Mouse (Mus musculus): ENCODE measurements around the gene Olfr1197. TPM values are rescaled to one million over a fixed set of nuclear protein-coding genes. Genes with fewer than 3 reads are reported as not detected.

Olfr1197 gene
- polyA plus RNA-seq (2015; fragmentation: Nextera tagmentation; extraction: Ambion mirVana), result not detected in 2 replicates

GRCm38 (mm10) chr2:88732266-88732665, at the start of gene Olfr1197:
Gene Olfr1197, minus strand, starts transcription at chr2:88732366.
- ATAC-seq, result no peak
- 90% methylated on average over 1 of the region's 1 CpGs for WGBS
- no peak within 1 kb of the TSS for H3K4me2 ChIP-seq (ENCODE audit: low read length)

GRCm38 (mm10) chr2:88770388-88770787, 38.2 kb upstream of the Olfr1197 start, which contains the start of gene Olfr1200:
Gene Olfr1200, minus strand, starts transcription at chr2:88770488.
- H3K36me3 ChIP-seq (ENCODE audit: control insufficient read depth, insufficient read depth, low read length), result no peaks in the 10 kb centered on the region
- H3K4me3 ChIP-seq (ENCODE audit: low read depth, low read length), result no peak within 1 kb of the TSS
- 89% methylated on average over 2 of the region's 2 CpGs for WGBS
- H3K9ac ChIP-seq (ENCODE audit: low read depth, low read length), result no peak within 1 kb of the TSS
- H3K27me3 ChIP-seq (ENCODE audit: control insufficient read depth, insufficient read depth, low read depth, low read length), result no peaks in the 10 kb centered on the region
- H3K27ac ChIP-seq (ENCODE audit: low read length), result no peak within 1 kb of the TSS
- ATAC-seq, result no peak
- no peaks in the 10 kb centered on the region for H3K9me3 ChIP-seq (replicated peaks; ENCODE audit: control insufficient read depth, low read length, poor library complexity, severe bottlenecking)
- H3K4me1 ChIP-seq (ENCODE audit: control insufficient read depth, insufficient read depth, low read length), result no peaks in the 10 kb centered on the region
- H3K4me2 ChIP-seq (ENCODE audit: low read length), result no peak within 1 kb of the TSS

More at GRCm38 (mm10) chr2:88732266-88732665, at the start of gene Olfr1197:
- no peaks in the 10 kb centered on the region for H3K9me3 ChIP-seq (replicated peaks; ENCODE audit: control insufficient read depth, low read length, poor library complexity, severe bottlenecking)
- H3K27ac ChIP-seq (ENCODE audit: low read length), result no peak within 1 kb of the TSS
- no peaks in the 10 kb centered on the region for H3K36me3 ChIP-seq (ENCODE audit: control insufficient read depth, insufficient read depth, low read length)
- H3K4me3 ChIP-seq (ENCODE audit: low read depth, low read length), result no peak within 1 kb of the TSS
- H3K9ac ChIP-seq (ENCODE audit: low read depth, low read length), result no peak within 1 kb of the TSS
- no peaks in the 10 kb centered on the region for H3K27me3 ChIP-seq (ENCODE audit: control insufficient read depth, insufficient read depth, low read depth, low read length)
- no peaks in the 10 kb centered on the region for H3K4me1 ChIP-seq (ENCODE audit: control insufficient read depth, insufficient read depth, low read length)

GRCm38 (mm10) chr2:88760369-88760768, 28.2 kb upstream of the Olfr1197 start, which contains the start of gene Olfr1199:
Gene Olfr1199, minus strand, starts transcription at chr2:88760469.
- Histone ChIP-seq H3K4me3 (ENCODE audit: low read depth, low read length) (no peak within 1 kb of the TSS), H3K4me2 (ENCODE audit: low read length) (no peak within 1 kb of the TSS), H3K27me3 (ENCODE audit: control insufficient read depth, insufficient read depth, low read depth, low read length) (no peaks in the 10 kb centered on the region), H3K9me3 (replicated peaks; ENCODE audit: control insufficient read depth, low read length, poor library complexity, severe bottlenecking) (no peaks in the 10 kb centered on the region), H3K36me3 (ENCODE audit: control insufficient read depth, insufficient read depth, low read length) (no peaks in the 10 kb centered on the region), H3K9ac (ENCODE audit: low read depth, low read length) (no peak within 1 kb of the TSS), H3K4me1 (ENCODE audit: control insufficient read depth, insufficient read depth, low read length) (no peaks in the 10 kb centered on the region), H3K27ac (ENCODE audit: low read length) (no peak within 1 kb of the TSS)
- no peak for ATAC-seq
- WGBS, result 94% methylated on average over 2 of the region's 2 CpGs

GRCm38 (mm10) chr2:88751270-88751669, 19.1 kb upstream of the Olfr1197 start, which contains the start of gene Olfr1198:
Gene Olfr1198, minus strand, starts transcription at chr2:88751370.
- H3K36me3 ChIP-seq (ENCODE audit: control insufficient read depth, insufficient read depth, low read length), result no peaks in the 10 kb centered on the region
- H3K27ac ChIP-seq (ENCODE audit: low read length), result no peak within 1 kb of the TSS
- no peak within 1 kb of the TSS for H3K4me3 ChIP-seq (ENCODE audit: low read depth, low read length)
- 83% methylated on average over 2 of the region's 2 CpGs for WGBS
- H3K9me3 ChIP-seq (replicated peaks; ENCODE audit: control insufficient read depth, low read length, poor library complexity, severe bottlenecking), result no peaks in the 10 kb centered on the region
- H3K4me1 ChIP-seq (ENCODE audit: control insufficient read depth, insufficient read depth, low read length), result no peaks in the 10 kb centered on the region
- no peak for ATAC-seq
- H3K4me2 ChIP-seq (ENCODE audit: low read length), result no peak within 1 kb of the TSS
- no peaks in the 10 kb centered on the region for H3K27me3 ChIP-seq (ENCODE audit: control insufficient read depth, insufficient read depth, low read depth, low read length)
- H3K9ac ChIP-seq (ENCODE audit: low read depth, low read length), result no peak within 1 kb of the TSS

GRCm38 (mm10) chr2:88743379-88743778, 11.2 kb upstream of the Olfr1197 start:
- Histone ChIP-seq H3K36me3 (ENCODE audit: control insufficient read depth, insufficient read depth, low read length) (no peaks in the 10 kb centered on the region), H3K27me3 (ENCODE audit: control insufficient read depth, insufficient read depth, low read depth, low read length) (no peaks in the 10 kb centered on the region), H3K9ac (ENCODE audit: low read depth, low read length) (no peak overlapping the region), H3K4me1 (ENCODE audit: control insufficient read depth, insufficient read depth, low read length) (no peaks in the 10 kb centered on the region), H3K4me3 (ENCODE audit: low read depth, low read length) (no peak overlapping the region), H3K9me3 (replicated peaks; ENCODE audit: control insufficient read depth, low read length, poor library complexity, severe bottlenecking) (no peaks in the 10 kb centered on the region), H3K27ac (ENCODE audit: low read length) (no peak overlapping the region), H3K4me2 (ENCODE audit: low read length) (no peak overlapping the region)
- no peak for ATAC-seq
- 59% methylated on average over 3 of the region's 3 CpGs for WGBS

- WGBS, result 91% methylated on average over 2 of the region's 2 CpGs
These were observed 27.7 kb downstream of the Olfr1197 start, which contains the start of gene Olfr1196 for GRCm38 (mm10) chr2:88704497-88704896. Gene Olfr1196, minus strand, starts transcription at chr2:88704597.

GRCm38 (mm10) chr2:88689087-88689486, 43.1 kb downstream of the Olfr1197 start, which contains the start of gene Olfr1195:
Gene Olfr1195, minus strand, starts transcription at chr2:88689187.
- no peak for ATAC-seq
- no peak within 1 kb of the TSS for H3K4me2 ChIP-seq (ENCODE audit: low read length)

More at GRCm38 (mm10) chr2:88704497-88704896, 27.7 kb downstream of the Olfr1197 start, which contains the start of gene Olfr1196:
- Histone ChIP-seq H3K36me3 (ENCODE audit: control insufficient read depth, insufficient read depth, low read length) (no peaks in the 10 kb centered on the region), H3K27me3 (ENCODE audit: control insufficient read depth, insufficient read depth, low read depth, low read length) (no peaks in the 10 kb centered on the region), H3K27ac (ENCODE audit: low read length) (no peak within 1 kb of the TSS), H3K4me3 (ENCODE audit: low read depth, low read length) (no peak within 1 kb of the TSS), H3K9me3 (replicated peaks; ENCODE audit: control insufficient read depth, low read length, poor library complexity, severe bottlenecking) (no peaks in the 10 kb centered on the region), H3K4me1 (ENCODE audit: control insufficient read depth, insufficient read depth, low read length) (no peaks in the 10 kb centered on the region), H3K9ac (ENCODE audit: low read depth, low read length) (no peak within 1 kb of the TSS), H3K4me2 (ENCODE audit: low read length) (no peak within 1 kb of the TSS)
- no peak for ATAC-seq

More at GRCm38 (mm10) chr2:88689087-88689486, 43.1 kb downstream of the Olfr1197 start, which contains the start of gene Olfr1195:
- no peaks in the 10 kb centered on the region for H3K4me1 ChIP-seq (ENCODE audit: control insufficient read depth, insufficient read depth, low read length)
- no peaks in the 10 kb centered on the region for H3K36me3 ChIP-seq (ENCODE audit: control insufficient read depth, insufficient read depth, low read length)
- H3K27me3 ChIP-seq (ENCODE audit: control insufficient read depth, insufficient read depth, low read depth, low read length), result no peaks in the 10 kb centered on the region
- no peak within 1 kb of the TSS for H3K4me3 ChIP-seq (ENCODE audit: low read depth, low read length)
- no peak within 1 kb of the TSS for H3K9ac ChIP-seq (ENCODE audit: low read depth, low read length)
- no peaks in the 10 kb centered on the region for H3K9me3 ChIP-seq (replicated peaks; ENCODE audit: control insufficient read depth, low read length, poor library complexity, severe bottlenecking)
- no peak within 1 kb of the TSS for H3K27ac ChIP-seq (ENCODE audit: low read length)

Other genes with a start within 250 kb of the Olfr1197 start
- not detected in 2 replicates for gene Olfr1184, start 248.8 kb downstream of the Olfr1197 start, polyA plus RNA-seq (2015; fragmentation: Nextera tagmentation; extraction: Ambion mirVana)
- not detected in 2 replicates for gene Olfr1185-ps1, start 239.0 kb downstream of the Olfr1197 start, polyA plus RNA-seq (2015; fragmentation: Nextera tagmentation; extraction: Ambion mirVana)
- gene Olfr1186, start 213.8 kb downstream of the Olfr1197 start, polyA plus RNA-seq (2015; fragmentation: Nextera tagmentation; extraction: Ambion mirVana), result not detected in 2 replicates
- not detected in 2 replicates for gene Olfr1188, start 175.4 kb downstream of the Olfr1197 start, polyA plus RNA-seq (2015; fragmentation: Nextera tagmentation; extraction: Ambion mirVana)
- gene Olfr1189, start 145.9 kb downstream of the Olfr1197 start, polyA plus RNA-seq (2015; fragmentation: Nextera tagmentation; extraction: Ambion mirVana), result not detected in 2 replicates
- gene Olfr1191-ps1, start 91.8 kb downstream of the Olfr1197 start, polyA plus RNA-seq (2015; fragmentation: Nextera tagmentation; extraction: Ambion mirVana), result not detected in 2 replicates
- not detected in 2 replicates for gene Olfr1192-ps1, start 83.9 kb downstream of the Olfr1197 start, polyA plus RNA-seq (2015; fragmentation: Nextera tagmentation; extraction: Ambion mirVana)
- gene Olfr1193, start 56.7 kb downstream of the Olfr1197 start, polyA plus RNA-seq (2015; fragmentation: Nextera tagmentation; extraction: Ambion mirVana), result not detected in 2 replicates
- not detected in 2 replicates for gene Olfr1195, start 43.2 kb downstream of the Olfr1197 start, polyA plus RNA-seq (2015; fragmentation: Nextera tagmentation; extraction: Ambion mirVana)
- not detected in 2 replicates for gene Olfr1196, start 27.8 kb downstream of the Olfr1197 start, polyA plus RNA-seq (2015; fragmentation: Nextera tagmentation; extraction: Ambion mirVana)
- gene Olfr1198, start 19.0 kb upstream of the Olfr1197 start, polyA plus RNA-seq (2015; fragmentation: Nextera tagmentation; extraction: Ambion mirVana), result not detected in 2 replicates
- gene Olfr1199, start 28.1 kb upstream of the Olfr1197 start, polyA plus RNA-seq (2015; fragmentation: Nextera tagmentation; extraction: Ambion mirVana), result not detected in 2 replicates
- gene Olfr1200, start 38.1 kb upstream of the Olfr1197 start, polyA plus RNA-seq (2015; fragmentation: Nextera tagmentation; extraction: Ambion mirVana), result not detected in 2 replicates
- gene Olfr1201, start 60.7 kb upstream of the Olfr1197 start, polyA plus RNA-seq (2015; fragmentation: Nextera tagmentation; extraction: Ambion mirVana), result not detected in 2 replicates
- not detected in 2 replicates for gene Olfr1202, start 82.1 kb upstream of the Olfr1197 start, polyA plus RNA-seq (2015; fragmentation: Nextera tagmentation; extraction: Ambion mirVana)
- gene Olfr1205, start 97.4 kb upstream of the Olfr1197 start, polyA plus RNA-seq (2015; fragmentation: Nextera tagmentation; extraction: Ambion mirVana), result not detected in 2 replicates
- not detected in 2 replicates for gene Olfr1204, start 116.9 kb upstream of the Olfr1197 start, polyA plus RNA-seq (2015; fragmentation: Nextera tagmentation; extraction: Ambion mirVana)
- not detected in 2 replicates for gene Olfr1206, start 130.9 kb upstream of the Olfr1197 start, polyA plus RNA-seq (2015; fragmentation: Nextera tagmentation; extraction: Ambion mirVana)
- gene Olfr1208, start 169.9 kb upstream of the Olfr1197 start, polyA plus RNA-seq (2015; fragmentation: Nextera tagmentation; extraction: Ambion mirVana), result not detected in 2 replicates
- not detected in 2 replicates for gene Olfr1209, start 182.8 kb upstream of the Olfr1197 start, polyA plus RNA-seq (2015; fragmentation: Nextera tagmentation; extraction: Ambion mirVana)
- gene Olfr1211, start 205.7 kb upstream of the Olfr1197 start, polyA plus RNA-seq (2015; fragmentation: Nextera tagmentation; extraction: Ambion mirVana), result not detected in 2 replicates
- not detected in 2 replicates for gene Olfr1212, start 221.6 kb upstream of the Olfr1197 start, polyA plus RNA-seq (2015; fragmentation: Nextera tagmentation; extraction: Ambion mirVana)
- not detected in 2 replicates for gene Gm13762, start 247.9 kb upstream of the Olfr1197 start, polyA plus RNA-seq (2015; fragmentation: Nextera tagmentation; extraction: Ambion mirVana)